Mouse (Mus musculus): ENCODE measurements around the gene Ern1. TPM values are rescaled to one million over a fixed set of nuclear protein-coding genes. Genes with fewer than 3 reads are reported as not detected.

The Ern1 gene
- polyA plus RNA-seq (2015; fragmentation: Nextera tagmentation; extraction: Ambion mirVana), result 7.5 and 9.4 TPM in 2 replicates

- WGBS, result under 1% methylated on average over 28 of the region's 28 CpGs
- H3K4me2 ChIP-seq, result peak within 1 kb of the TSS; percentile 86
- no peaks in the 10 kb centered on the region for H3K27me3 ChIP-seq (replicated peaks)
- ATAC-seq (ENCODE audit: insufficient read depth, low FRiP score, low read depth), result peak; percentile 97
- no peaks in the 10 kb centered on the region for H3K9me3 ChIP-seq
- peak within 1 kb of the TSS; percentile 95 for H3K4me3 ChIP-seq (replicated peaks)
- H3K36me3 ChIP-seq, result no peaks in the 10 kb centered on the region
- H3K27ac ChIP-seq, result peak within 1 kb of the TSS; percentile 92
- peaks cover 13% of the 10 kb centered on the region; the same call in 1 of the 2 replicates for H3K4me1 ChIP-seq
- H3K9ac ChIP-seq, result peak within 1 kb of the TSS; percentile 91
Observed at GRCm38 (mm10) chr11:106487733-106488115, at the start of gene Ern1. Ern1 (minus strand) TSS chr11:106487852.

- Histone ChIP-seq H3K27ac (no peak overlapping the region), H3K4me1 (no peaks in the 10 kb centered on the region), H3K4me3 (replicated peaks) (no peak overlapping the region), H3K27me3 (replicated peaks) (no peaks in the 10 kb centered on the region), H3K4me2 (no peak overlapping the region), H3K9ac (no peak overlapping the region), H3K9me3 (no peaks in the 10 kb centered on the region), H3K36me3 (peaks cover 6% of the 10 kb centered on the region; the same call in 1 of the 2 replicates)
- ATAC-seq (ENCODE audit: insufficient read depth, low FRiP score, low read depth), result no peak; the same call in 1 of the 2 replicates
- 69% methylated on average over 11 of the region's 11 CpGs for WGBS
Observed at GRCm38 (mm10) chr11:106536253-106536912, 48.7 kb upstream of the Ern1 start.

- Histone ChIP-seq H3K27ac (no peak overlapping the region), H3K4me3 (replicated peaks) (no peak overlapping the region), H3K4me1 (no peaks in the 10 kb centered on the region), H3K9me3 (no peaks in the 10 kb centered on the region), H3K9ac (no peak overlapping the region), H3K27me3 (replicated peaks) (no peaks in the 10 kb centered on the region), H3K36me3 (peaks cover 6% of the 10 kb centered on the region; the same call in 1 of the 2 replicates), H3K4me2 (no peak overlapping the region)
- no peak for ATAC-seq (ENCODE audit: insufficient read depth, low FRiP score, low read depth)
- WGBS, result 83% methylated on average over 9 of the region's 9 CpGs
Observed at GRCm38 (mm10) chr11:106535660-106536252, 48.1 kb upstream of the Ern1 start.

- peaks cover 6% of the 10 kb centered on the region; the same call in 1 of the 2 replicates for H3K36me3 ChIP-seq
- ATAC-seq (ENCODE audit: insufficient read depth, low FRiP score, low read depth), result no peak
- H3K4me2 ChIP-seq, result no peak overlapping the region
- no peaks in the 10 kb centered on the region for H3K27me3 ChIP-seq (replicated peaks)
- H3K9ac ChIP-seq, result no peak overlapping the region
- no peak overlapping the region for H3K27ac ChIP-seq
- H3K4me1 ChIP-seq, result no peaks in the 10 kb centered on the region
- no peak overlapping the region for H3K4me3 ChIP-seq (replicated peaks)
- 82% methylated on average over 9 of the region's 9 CpGs for WGBS
- no peaks in the 10 kb centered on the region for H3K9me3 ChIP-seq
Observed at GRCm38 (mm10) chr11:106532248-106532790, 44.7 kb upstream of the Ern1 start.

GRCm38 (mm10) chr11:106529786-106530185 is 42.1 kb upstream of the Ern1 start:
- H3K36me3 ChIP-seq, result peaks cover 6% of the 10 kb centered on the region; the same call in 1 of the 2 replicates
- H3K4me2 ChIP-seq, result no peak overlapping the region
- H3K27ac ChIP-seq, result no peak overlapping the region
- ATAC-seq (ENCODE audit: insufficient read depth, low FRiP score, low read depth), result no peak
- no peaks in the 10 kb centered on the region for H3K27me3 ChIP-seq (replicated peaks)
- WGBS, result 74% methylated on average over 5 of the region's 5 CpGs
- no peaks in the 10 kb centered on the region for H3K9me3 ChIP-seq
- H3K9ac ChIP-seq, result no peak overlapping the region
- no peak overlapping the region for H3K4me3 ChIP-seq (replicated peaks)
- no peaks in the 10 kb centered on the region for H3K4me1 ChIP-seq

GRCm38 (mm10) chr11:106529113-106529512 is 41.5 kb upstream of the Ern1 start:
- H3K27me3 ChIP-seq (replicated peaks), result no peaks in the 10 kb centered on the region
- H3K36me3 ChIP-seq, result peaks cover 6% of the 10 kb centered on the region; the same call in 1 of the 2 replicates
- ATAC-seq (ENCODE audit: insufficient read depth, low FRiP score, low read depth), result no peak
- no peaks in the 10 kb centered on the region for H3K4me1 ChIP-seq
- H3K4me2 ChIP-seq, result no peak overlapping the region
- no peak overlapping the region for H3K27ac ChIP-seq
- no peak overlapping the region for H3K9ac ChIP-seq
- H3K9me3 ChIP-seq, result no peaks in the 10 kb centered on the region
- H3K4me3 ChIP-seq (replicated peaks), result no peak overlapping the region
- 87% methylated on average over 4 of the region's 4 CpGs for WGBS

GRCm38 (mm10) chr11:106527926-106528325 is 40.3 kb upstream of the Ern1 start:
- Histone ChIP-seq H3K4me1 (no peaks in the 10 kb centered on the region), H3K4me3 (replicated peaks) (no peak overlapping the region), H3K4me2 (no peak overlapping the region), H3K27ac (no peak overlapping the region), H3K36me3 (peaks cover 6% of the 10 kb centered on the region; the same call in 1 of the 2 replicates), H3K27me3 (replicated peaks) (no peaks in the 10 kb centered on the region), H3K9me3 (no peaks in the 10 kb centered on the region), H3K9ac (no peak overlapping the region)
- WGBS, result 32% methylated on average over 1 of the region's 1 CpGs
- no peak for ATAC-seq (ENCODE audit: insufficient read depth, low FRiP score, low read depth)

- Histone ChIP-seq H3K9ac (no peak overlapping the region), H3K4me3 (replicated peaks) (no peak overlapping the region), H3K27ac (no peak overlapping the region), H3K4me1 (no peaks in the 10 kb centered on the region), H3K36me3 (peaks cover 6% of the 10 kb centered on the region; the same call in 1 of the 2 replicates), H3K9me3 (no peaks in the 10 kb centered on the region), H3K27me3 (replicated peaks) (no peaks in the 10 kb centered on the region), H3K4me2 (no peak overlapping the region)
- 55% methylated on average over 10 of the region's 10 CpGs for WGBS
- ATAC-seq (ENCODE audit: insufficient read depth, low FRiP score, low read depth), result no peak
Observed at GRCm38 (mm10) chr11:106527147-106527821, 39.6 kb upstream of the Ern1 start.

GRCm38 (mm10) chr11:106522538-106522937 is 34.9 kb upstream of the Ern1 start:
- no peaks in the 10 kb centered on the region for H3K4me1 ChIP-seq
- no peak overlapping the region for H3K4me2 ChIP-seq
- ATAC-seq (ENCODE audit: insufficient read depth, low FRiP score, low read depth), result no peak
- H3K27ac ChIP-seq, result no peak overlapping the region
- H3K9ac ChIP-seq, result no peak overlapping the region
- H3K4me3 ChIP-seq (replicated peaks), result no peak overlapping the region
- no peaks in the 10 kb centered on the region for H3K27me3 ChIP-seq (replicated peaks)
- 64% methylated on average over 3 of the region's 3 CpGs for WGBS
- no peaks in the 10 kb centered on the region for H3K36me3 ChIP-seq
- H3K9me3 ChIP-seq, result no peaks in the 10 kb centered on the region

GRCm38 (mm10) chr11:106521612-106522011 is 34.0 kb upstream of the Ern1 start:
- ATAC-seq (ENCODE audit: insufficient read depth, low FRiP score, low read depth), result no peak
- WGBS, result 67% methylated on average over 4 of the region's 4 CpGs
- H3K4me2 ChIP-seq, result no peak overlapping the region
- H3K9me3 ChIP-seq, result no peaks in the 10 kb centered on the region
- H3K27me3 ChIP-seq (replicated peaks), result no peaks in the 10 kb centered on the region
- no peaks in the 10 kb centered on the region for H3K36me3 ChIP-seq
- H3K9ac ChIP-seq, result no peak overlapping the region
- no peak overlapping the region for H3K27ac ChIP-seq
- H3K4me1 ChIP-seq, result no peaks in the 10 kb centered on the region
- no peak overlapping the region for H3K4me3 ChIP-seq (replicated peaks)

GRCm38 (mm10) chr11:106520404-106520803 is 32.8 kb upstream of the Ern1 start:
- no peaks in the 10 kb centered on the region for H3K36me3 ChIP-seq
- no peak overlapping the region for H3K27ac ChIP-seq
- H3K9ac ChIP-seq, result no peak overlapping the region
- H3K4me3 ChIP-seq (replicated peaks), result no peak overlapping the region
- H3K27me3 ChIP-seq (replicated peaks), result no peaks in the 10 kb centered on the region
- ATAC-seq (ENCODE audit: insufficient read depth, low FRiP score, low read depth), result no peak
- WGBS, result 54% methylated on average over 3 of the region's 3 CpGs
- H3K4me2 ChIP-seq, result no peak overlapping the region
- H3K9me3 ChIP-seq, result no peaks in the 10 kb centered on the region
- H3K4me1 ChIP-seq, result no peaks in the 10 kb centered on the region

- WGBS, result 60% methylated on average over 4 of the region's 4 CpGs
- Histone ChIP-seq H3K9me3 (no peaks in the 10 kb centered on the region), H3K4me3 (replicated peaks) (no peak overlapping the region), H3K4me2 (no peak overlapping the region), H3K4me1 (0 out of 2 replicates have a peak, but pooled peaks cover 3% of the 10 kb centered on the region), H3K27ac (no peak overlapping the region), H3K9ac (no peak overlapping the region), H3K36me3 (no peaks in the 10 kb centered on the region), H3K27me3 (replicated peaks) (no peaks in the 10 kb centered on the region)
- ATAC-seq (ENCODE audit: insufficient read depth, low FRiP score, low read depth), result no peak
Observed at GRCm38 (mm10) chr11:106519519-106519918, 31.9 kb upstream of the Ern1 start.
